Mouse (Mus musculus): ENCODE measurements around the gene Gm49325.

DNA sequence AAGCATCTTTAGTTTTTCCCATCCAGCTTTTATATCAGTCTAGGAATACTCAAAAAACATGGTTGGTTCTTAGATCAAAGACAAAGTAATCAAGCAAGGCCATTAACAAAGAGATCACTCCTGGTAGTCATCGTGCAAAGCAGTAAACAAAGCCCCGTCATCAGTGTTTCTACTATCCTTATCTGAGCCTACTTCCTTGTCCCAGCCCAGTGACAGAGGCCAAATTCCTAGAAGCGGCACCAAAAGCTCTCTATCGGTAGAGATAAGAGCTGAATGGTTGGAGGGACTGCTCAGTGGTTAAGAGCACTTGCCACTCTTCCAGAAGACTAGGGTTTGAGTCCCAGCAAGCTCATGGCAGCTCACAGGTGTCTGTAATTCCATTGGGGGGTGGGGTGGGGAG lies 65.5 kb downstream of the Gm49325 start:
- TF ChIP-seq CTCF (IDR thresholded peaks at IDR 0.05; ENCODE audit: borderline replicate concordance, insufficient read depth, low read length) (no peak), POLR2A (IDR thresholded peaks at IDR 0.05; ENCODE audit: low read depth, low read length) (no peak)
